Mouse (Mus musculus) lung, postnatal 0 days (tissue): ENCODE results near the gene Ddx6.
"Not testable (repeated sequence)": the region's sequence is repeated elsewhere in the genome, so short reads cannot be mapped to it uniquely, and the experiment has no call there.

Source experiments
- CTCF ChIP-seq: IDR thresholded peaks from 2 replicates; pipeline ENCODE4 v1.5.1; 2016; ENCODE audit warnings: antibody characterized with exemption, mild to moderate bottlenecking
- EP300 ChIP-seq: IDR thresholded peaks from 2 replicates; pipeline ENCODE4 v1.6.1; 2016; ENCODE audit warnings: antibody characterized with exemption, mild to moderate bottlenecking, control low read depth

- TF ChIP-seq CTCF, EP300: not testable (repeated sequence)
Measured at GRCm38 (mm10) chr9:44576046-44576445, 28.6 kb upstream of the Ddx6 start.
